Mouse (Mus musculus): ENCODE data around the gene Melk.

The Melk gene

DNA sequence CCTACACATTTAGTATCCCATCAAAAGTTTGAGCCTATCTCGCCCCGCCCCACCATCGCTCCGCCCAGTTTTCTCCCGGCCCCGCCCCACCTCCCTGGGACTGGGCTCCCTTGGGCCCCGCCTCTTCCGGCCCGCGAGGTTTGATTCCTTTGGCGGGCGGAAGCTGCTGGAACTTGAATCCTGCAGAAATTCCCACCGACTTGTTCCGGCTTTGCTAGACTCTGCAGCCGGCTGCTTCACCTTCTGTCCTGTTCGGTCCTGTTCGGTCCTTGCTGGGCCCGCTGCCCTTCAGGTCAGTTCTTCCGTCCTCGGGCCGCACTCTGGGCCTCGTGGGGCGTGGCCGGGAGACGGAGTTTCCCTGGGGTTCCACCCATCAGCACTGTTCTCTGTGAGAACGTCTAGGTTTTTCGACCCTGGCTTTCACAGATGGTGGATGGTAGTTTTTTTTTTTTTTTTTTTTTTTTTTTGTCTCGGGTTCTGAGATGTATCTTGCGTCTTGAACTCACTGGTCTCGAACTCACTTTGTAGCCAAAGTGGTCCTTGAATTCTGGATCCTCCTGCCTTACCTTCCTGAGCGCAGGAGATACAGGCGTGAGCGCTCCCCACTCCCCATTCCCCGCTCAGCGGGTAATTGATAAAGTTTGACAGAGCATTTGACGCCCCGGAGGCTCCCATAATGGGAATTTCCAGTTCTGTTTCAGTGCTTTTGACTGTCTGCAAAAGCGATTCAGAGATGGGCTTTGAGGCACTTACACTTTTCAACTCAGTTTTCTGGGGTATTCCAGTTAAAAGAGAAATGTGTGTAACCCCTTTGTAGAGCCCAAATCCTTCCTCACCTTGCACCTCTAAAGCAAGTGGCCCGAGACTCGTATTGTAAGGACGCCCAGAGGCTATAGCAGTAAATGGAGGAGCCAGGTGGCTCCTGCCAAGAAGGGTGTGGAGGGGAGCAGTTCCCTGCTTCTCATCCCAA lies at the start of gene Melk:
Melk (plus strand) TSS at position 96 of the 970 bp plus-strand sequence.
- peak; percentile 37 to 48 for DNase-seq (ENCODE audit: low spot score in 2 of 2)

DNA sequence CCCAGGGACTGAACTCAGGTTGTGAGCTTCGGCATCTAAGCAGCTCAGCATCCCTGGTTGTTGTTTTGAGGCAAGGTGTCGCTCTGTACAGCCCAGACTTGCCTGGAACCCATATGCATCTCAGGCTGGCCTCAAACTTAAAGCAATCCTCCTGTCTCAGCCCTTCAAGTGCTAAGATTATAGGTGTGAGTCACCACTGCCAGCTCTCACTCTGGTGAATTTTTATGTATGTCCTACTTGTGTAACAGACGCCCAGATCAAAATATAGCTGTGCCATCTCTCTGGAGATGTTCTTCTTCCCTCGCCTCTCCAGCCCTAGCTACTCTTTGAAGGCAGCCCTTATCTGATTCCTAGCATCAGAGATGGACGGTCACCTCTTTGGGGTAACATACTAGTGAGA lies 49.2 kb upstream of the Melk start:
- DNase-seq (ENCODE audit: low spot score in 2 of 2), result peak in 1 of 2 experiments; percentile 32

DNA sequence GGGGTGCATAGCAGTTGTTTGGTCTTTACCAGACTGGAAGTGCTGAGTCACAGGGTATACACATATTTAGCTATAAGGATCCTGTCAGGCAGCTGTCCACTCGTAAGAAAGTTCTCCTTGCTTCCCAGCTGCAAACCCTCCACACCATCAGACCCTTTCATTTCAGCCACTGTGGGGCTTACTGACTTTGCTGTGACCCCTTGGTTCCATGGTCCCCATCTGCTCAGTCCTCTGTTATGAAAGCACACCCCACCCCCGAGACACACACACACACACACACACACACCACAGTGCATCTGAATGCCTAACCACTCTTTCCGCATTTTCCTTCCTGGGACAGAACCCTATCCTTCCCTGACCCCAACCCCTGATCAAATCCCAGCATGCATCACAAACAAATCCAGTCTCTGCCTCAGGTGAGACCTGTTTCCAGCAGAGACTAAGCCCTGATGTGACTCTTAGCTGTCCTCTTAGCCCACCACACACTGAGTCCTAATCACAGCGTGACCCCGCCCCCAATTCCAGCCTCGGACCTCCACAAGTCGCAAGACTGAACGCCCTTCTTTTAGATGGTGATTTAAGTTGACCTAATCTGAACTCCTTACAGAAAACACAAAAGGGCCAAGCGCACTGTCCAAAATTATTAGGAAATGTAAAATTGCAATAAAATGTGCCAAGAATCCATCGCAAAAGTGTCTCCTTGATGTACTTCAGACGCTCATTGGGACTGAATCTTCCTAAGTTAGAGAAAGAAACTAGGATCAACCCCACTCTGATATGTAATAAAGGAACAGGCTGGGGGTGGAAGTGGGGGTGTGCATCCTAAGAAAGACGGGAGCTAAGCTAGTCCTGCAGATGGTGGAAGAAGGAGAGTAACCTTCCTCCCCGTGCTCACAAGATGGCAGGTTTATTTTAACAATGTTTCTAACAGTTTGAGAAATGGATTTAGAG lies 48.4 kb upstream of the Melk start:
- DNase-seq (ENCODE audit: low spot score in 2 of 2), result peak; percentile 32 to 38

DNA sequence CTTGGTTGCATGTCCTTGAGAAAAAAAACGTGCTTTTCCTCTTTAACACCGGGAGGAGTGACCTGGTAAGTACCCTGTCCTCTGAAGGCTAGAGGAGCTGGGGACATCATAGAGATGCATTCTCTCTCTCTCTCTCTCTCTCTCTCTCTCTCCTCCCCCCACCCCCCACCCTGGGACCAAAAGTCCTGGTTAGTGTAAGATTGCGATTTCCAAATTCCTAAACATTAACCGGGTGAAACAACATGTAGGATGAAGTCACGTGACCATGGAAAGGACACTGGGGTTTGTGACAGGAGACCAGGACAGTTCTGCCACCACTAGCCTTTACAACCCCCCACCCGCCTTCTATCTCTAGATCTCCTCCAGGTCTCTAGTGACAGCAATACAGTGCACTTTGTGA lies 47.5 kb upstream of the Melk start:
- DNase-seq (ENCODE audit: low spot score in 2 of 2), result no peak

DNA sequence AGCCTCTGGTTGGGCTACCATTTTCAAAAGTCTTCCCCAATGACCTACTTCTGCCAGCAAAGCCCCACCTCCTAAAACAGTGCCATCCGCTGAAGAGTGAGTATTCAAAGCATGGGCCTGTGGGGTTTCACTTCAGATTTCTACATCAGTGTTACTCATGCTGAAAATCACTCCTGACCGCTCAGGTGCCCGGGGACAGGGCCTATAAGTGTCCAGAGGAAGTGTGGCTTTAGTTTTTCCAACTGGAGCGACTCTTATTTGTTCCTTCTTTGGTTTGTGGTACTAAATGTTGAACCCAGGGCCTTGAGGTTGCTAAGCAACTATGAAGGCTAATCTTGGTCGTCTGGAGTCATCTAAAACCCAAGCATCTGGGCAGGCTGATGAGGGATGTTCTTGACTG lies 46.1 kb upstream of the Melk start:
- no peak for DNase-seq (ENCODE audit: low spot score in 2 of 2)

DNA sequence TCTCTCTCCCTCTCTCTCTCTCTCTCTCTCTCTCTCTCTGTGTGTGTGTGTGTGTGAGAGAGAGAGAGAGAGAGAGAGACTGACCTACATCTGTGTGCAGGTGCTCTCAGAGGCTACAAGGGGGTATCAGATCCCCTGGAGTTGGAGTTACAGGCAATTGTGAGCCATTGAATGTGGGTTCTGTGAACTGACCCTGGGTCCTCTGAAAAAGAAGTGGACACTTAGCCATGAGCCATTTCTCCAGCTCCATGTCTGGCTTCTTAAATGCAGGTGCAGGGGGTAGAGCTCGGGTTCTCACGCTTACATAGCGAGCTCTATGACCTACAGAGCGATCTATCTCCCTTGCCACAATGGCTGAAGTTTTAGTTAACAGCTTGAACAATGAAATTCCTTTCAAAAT lies 41.5 kb upstream of the Melk start:
- no peak for DNase-seq (ENCODE audit: low spot score in 2 of 2)

DNA sequence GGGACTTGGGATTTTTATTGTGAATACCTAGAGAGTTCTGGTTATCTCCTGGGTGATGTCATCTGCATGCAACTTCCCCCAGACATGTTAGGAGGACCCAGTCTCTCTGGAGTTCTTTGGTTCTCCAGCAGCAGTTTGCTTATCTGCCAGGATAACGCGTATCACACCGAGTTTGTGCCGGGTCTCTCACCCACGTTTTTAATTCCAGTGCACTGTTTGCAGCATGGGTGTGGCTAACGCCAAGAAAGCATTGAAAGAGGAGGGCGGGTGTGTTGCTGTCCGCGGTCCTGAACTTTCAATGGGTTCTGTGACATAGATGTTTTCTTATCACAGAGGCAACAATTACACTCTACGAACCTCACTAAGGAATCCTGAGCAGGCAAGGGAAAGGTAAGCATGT lies 40.4 kb upstream of the Melk start:
- DNase-seq (ENCODE audit: low spot score in 2 of 2), result no peak

DNA sequence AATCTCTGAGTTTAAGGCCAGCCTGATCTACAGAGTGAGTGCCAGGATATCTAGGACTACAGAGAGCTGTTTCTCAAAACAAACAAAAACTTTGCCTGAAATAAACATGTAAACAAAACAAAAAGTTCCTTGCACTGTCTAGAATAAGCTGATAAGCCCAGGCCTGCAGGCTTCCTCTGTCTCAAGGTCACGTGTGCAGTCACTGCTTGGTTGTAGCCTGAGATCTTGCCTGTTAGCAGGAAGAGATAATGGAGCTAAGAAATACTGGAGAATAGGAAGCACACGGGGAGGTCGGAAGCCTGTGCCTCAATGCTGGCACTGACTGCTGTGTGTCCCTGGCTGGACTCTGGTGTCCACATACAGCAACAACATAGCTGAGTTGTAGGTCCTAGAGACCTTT lies 35.2 kb upstream of the Melk start:
- DNase-seq (ENCODE audit: low spot score in 2 of 2), result no peak

DNA sequence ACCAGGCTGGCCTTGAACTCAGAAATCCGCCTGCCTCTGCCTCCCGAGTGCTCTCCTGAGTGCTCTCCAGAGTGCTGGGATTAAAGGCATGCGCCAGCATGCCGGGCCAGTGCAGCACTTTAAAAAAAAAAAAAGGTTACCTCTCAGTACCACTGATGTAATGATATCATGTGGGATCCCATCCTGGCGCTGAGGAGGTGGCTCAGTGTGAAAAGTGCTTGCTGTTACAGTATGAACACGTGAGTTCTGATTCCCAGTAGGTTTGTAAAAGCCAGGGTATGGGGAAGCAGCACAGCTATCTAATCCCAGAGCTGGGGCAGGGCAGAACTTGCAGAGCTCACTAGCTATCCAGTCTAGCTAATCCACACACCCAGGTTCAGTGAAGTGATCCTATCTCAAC lies 33.2 kb upstream of the Melk start:
- DNase-seq (ENCODE audit: low spot score in 2 of 2), result no peak

DNA sequence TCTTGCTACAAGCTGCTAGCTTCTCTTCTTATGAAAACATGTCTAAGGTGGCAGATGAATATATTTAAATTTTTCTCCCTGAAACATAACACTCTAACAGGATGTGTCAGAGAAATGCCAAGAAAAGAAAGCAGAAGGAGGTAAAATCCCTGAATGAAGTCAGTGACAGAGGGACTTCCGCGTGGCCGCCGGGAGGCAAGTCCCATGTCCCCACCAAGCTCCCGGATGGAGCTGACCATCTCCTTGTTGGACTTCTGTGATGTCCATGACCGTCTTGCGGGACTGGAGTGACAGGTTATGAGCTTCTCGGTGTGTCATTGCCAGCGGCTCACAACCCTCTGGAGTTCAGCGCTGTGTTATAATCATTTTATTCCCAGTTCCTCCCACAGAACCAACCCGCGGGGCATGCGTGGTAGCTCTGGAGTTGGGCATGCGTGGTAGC lies 31.3 kb upstream of the Melk start:
- peak; percentile 33 to 54 for DNase-seq (ENCODE audit: low spot score in 2 of 2)

DNA sequence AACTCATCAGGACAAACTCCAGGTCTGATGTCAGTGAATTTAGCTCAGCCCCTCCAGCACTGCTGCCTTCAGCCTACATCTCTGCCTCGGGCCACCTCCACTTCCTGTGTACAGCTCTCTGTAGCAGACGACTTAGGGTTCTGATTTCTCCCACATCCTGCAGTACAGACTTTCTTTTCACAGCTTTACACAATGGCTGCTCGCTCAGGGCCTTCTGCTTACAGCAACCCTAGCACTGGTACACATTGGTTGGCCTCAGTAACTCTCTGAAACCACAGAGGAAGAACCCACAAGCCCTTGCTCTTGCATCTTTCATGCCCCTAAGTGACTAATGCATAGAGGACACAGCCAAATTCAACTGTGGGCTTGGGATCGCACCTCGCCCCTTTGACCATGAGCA lies 29.5 kb upstream of the Melk start:
- DNase-seq (ENCODE audit: low spot score in 2 of 2), result no peak

DNA sequence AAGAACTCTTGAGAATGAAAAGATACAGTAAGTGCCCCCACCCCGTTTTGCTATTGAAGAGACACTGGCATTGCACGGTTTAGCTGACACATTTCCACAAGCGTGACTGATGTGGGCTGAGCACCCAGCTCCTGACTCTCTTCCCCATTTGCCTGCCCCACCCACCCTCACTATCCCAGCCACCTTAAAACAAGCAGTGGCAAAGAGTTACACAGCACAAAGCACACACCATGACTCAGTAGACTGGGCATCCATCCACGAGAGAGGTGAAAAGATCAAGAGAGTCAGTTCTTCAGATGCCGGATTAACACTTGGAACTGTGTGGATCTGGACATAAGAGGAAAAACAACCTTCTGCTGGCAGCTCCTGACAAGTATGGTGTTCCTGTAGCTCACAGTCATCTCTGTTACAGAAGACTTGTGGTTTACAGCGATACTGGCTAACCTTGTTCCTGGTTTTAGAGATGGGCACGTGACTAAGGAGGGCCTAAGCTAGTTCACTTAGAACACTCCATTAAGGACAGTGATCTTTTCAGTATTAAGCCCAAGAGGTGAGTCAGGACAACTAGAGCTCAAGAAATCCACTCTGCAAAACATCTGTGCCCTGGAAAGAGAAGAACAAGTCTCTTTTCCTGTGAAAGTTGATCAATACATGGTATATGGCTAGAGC lies 18.9 kb upstream of the Melk start:
- no peak for DNase-seq (ENCODE audit: low spot score in 2 of 2)

DNA sequence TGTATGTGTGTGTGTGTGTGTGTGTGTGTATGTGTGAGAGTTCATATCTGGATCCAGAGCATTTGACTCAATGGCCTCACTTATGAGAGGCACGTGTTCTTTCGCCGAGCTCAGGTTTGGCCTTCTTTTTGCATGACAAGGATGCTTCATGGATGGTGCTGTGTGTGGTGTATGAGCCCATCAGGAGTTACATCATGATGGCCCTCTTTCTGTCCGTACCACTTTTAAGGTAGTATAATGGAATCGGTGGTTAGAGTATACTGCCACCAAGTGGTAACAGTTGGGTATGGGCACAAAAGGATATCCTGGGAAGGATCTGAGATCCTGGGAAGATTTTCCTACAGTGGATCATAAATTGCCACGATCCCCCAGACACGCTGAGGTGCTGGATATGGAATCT lies 8.1 kb upstream of the Melk start:
- DNase-seq (ENCODE audit: low spot score in 2 of 2), result peak; percentile 76 to 78

DNA sequence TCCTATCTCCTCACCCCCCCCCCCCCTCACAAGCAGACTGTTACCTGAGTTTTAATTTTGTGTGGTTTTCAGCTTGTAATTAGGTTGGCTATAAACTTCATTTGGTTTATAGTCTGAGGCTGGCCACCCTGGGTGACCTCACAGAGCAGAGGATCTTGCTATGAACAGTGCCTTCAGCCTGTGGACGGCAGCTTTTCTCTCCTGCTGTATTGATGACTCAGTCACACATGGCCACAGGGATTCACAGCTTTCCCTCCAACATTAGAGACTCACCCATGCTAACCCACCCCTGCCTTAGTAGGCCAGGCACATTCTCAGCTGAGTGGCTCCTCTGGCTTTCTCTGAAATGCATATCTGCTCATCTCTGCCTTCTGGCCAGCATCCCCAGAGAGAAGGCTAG lies 4.8 kb upstream of the Melk start:
- DNase-seq (ENCODE audit: low spot score in 2 of 2), result no peak

DNA sequence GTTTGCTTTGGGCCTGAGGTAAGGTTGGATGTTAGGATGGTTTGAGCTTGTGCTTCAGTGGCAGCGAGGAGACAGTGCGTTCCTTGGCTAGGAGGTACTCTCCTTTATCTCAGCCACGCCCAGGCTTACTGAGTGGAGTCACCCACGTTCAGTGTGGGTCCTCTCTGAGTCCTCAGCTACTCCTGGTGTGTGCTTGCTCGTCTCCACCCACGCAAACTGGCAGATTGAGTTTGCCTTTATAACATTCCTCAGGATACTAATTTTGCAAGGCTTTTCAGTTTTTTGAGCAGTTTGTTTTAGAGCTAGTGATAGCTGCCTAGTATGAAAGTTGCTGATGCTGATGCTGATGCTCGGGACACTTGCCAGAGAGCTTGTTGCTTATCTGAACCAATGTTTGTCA lies 5.9 kb downstream of the Melk start:
- DNase-seq (ENCODE audit: low spot score in 2 of 2), result peak; percentile 58

DNA sequence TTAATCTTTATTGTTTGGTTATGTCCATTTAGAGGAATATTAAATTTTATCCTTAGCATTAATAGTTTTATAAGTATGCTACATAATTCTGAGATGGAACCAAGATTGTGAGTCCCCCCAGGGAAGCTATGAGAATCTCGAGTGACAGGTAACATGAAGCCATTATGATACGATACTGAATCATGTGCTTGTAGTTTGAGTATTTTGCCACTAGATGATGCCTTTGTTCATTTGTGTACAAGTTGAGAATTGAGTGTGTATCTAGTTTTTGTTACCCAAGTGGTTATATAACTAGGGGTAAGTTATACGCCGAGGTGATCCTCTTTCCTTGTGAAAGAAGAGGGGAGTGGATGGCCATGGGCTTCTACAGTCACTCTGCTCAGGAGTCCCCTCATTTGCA lies 9.8 kb downstream of the Melk start:
- DNase-seq (ENCODE audit: low spot score in 2 of 2), result no peak

DNA sequence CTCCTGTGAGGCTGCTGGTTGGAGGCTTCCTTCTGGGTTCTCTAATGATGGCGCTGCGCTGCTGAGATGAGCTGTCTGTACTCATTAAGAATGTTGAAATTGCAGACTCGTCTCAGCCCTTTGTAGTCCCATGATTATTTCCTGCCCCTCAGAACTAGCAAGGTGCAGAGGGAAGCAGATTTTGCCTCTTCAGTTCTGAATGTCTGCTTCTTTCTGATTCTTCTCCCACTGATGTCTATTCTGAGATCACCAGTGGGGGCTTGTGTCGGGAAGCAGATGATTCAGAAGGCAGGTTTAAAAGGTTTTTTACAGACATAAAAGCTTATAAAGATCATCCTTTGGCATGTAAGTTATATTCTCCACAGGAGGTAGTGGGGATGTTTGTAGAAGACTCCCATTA lies 10.2 kb downstream of the Melk start:
- DNase-seq (ENCODE audit: low spot score in 2 of 2), result no peak

DNA sequence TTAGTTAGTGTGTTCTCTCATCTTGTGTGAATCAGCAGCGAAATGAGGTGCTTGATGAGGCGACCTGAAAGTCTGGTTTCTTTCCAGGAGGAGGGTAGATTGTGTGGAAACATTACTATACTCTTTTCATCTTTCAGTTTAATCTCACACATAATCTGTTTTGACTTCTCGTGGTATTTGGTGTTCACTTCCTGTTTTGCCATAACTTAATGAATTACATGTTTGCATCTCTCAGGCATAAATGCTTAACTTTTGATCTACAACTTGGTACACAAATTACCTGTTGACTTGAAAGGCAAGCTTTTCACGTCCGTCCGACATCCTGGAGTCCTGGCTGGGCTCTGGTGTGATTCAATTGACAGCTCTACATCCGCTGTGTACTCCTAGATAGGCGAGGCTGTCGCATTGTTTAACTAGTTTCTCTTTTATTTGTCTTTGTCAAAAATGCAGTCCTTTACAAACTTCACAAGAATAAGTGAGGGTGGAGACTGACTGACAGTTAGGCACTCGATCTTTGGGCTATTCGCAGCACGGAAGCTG lies 15.7 kb downstream of the Melk start:
- no peak for DNase-seq (ENCODE audit: low spot score in 2 of 2)

DNA sequence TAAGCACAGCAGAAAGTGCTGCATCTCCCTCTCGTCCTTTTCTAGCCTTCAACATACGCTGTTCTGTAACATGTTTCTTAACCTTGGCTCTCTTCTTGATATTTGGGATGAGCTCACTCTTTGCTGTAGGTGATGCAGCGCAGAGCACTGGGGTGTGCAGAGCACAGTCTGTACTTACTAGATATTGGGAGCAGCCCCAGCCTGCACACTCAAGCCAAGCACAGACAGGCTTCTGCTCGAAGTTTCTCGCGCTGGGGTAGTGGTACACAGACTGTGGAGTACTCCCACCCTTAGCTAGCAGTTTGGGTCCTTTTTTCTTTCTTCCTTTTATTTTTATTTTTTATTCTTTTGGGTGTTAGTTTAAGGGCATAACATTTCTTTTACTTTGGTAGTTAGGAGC lies 19.8 kb downstream of the Melk start:
- DNase-seq (ENCODE audit: low spot score in 2 of 2), result no peak

DNA sequence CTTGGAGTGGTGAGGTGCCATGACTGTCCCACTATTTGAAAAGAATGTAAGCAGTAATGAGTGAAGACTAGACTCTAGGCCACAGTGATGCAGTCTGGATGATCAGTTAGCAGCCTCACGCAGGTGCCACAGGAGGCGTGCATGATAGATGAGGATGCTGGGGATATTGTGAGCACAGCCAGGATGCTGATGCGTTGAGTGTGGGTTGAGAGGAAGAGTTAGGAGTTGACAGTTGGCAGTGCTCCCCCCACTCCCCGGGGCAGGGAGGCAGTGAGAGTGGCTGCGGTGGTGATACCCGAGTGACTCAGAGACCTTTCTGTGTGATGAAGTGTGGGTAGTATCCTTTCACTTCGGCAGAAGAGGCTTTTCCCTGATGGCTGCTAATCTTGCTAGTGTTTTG lies 21.4 kb downstream of the Melk start:
- peak; percentile 41 to 44 for DNase-seq (ENCODE audit: low spot score in 2 of 2)

DNA sequence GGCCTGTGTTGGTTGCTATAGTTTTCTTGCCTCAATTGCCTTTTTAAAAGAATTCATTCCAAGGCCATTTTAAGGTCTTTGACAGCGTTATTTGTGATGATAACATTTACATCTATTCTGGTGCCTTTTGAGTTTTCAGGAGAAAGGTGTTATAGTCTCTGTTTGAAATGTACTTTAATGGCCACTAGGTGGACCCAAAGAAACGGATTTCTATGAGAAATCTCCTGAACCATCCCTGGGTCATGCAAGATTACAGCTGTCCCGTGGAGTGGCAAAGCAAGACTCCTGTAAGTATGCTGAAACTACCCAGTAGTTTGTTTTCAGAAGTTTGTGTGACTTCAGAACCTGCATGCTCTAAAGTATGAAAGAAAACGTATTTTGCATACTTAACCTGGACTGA lies 24.8 kb downstream of the Melk start:
- no peak for DNase-seq (ENCODE audit: low spot score in 2 of 2)

DNA sequence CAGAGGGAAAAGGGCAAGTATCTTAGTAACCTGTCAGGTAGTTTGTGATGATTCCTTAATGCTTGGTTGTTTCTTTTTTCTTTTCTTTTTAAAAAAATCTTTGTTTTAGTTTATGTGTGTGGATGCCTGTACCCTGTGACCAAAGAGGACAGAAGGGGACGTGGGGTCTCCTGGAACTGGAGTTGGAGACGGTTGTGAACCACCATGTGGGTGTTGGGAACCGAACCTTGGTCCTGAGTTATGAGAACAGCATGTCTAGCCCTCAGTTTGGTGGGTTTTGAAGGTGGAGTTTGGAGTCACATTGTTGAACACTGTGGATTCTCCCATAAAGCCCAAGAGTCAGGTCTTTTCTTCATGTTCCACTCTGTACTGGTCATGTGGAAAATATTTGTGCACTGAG lies 26.0 kb downstream of the Melk start:
- DNase-seq (ENCODE audit: low spot score in 2 of 2), result no peak
